Mouse (Mus musculus) stomach, postnatal 0 days (tissue): ENCODE measurements around the gene Gmpr. TPM values are rescaled to one million over a fixed set of nuclear protein-coding genes. Genes with fewer than 3 reads are reported as not detected.
A peak's percentile ranks its signal among the peaks of the same experiment; 100 is the strongest.

Experiments used
- ATAC-seq: fragments of 200-750 bp; cut with Nextera tagmentation; 2 replicates; pipeline ENCODE4 v1.8.0; 2017; ENCODE audit not compliant: low FRiP score, low TSS enrichment
- DNase-seq: peaks from one replicate; pipeline ENCODE4 v3.0.0-alpha.2; 2016; ENCODE audit warnings: low spot score
- H3K27ac ChIP-seq: fragments of 300-500 bp; sonication (generic); replicated peaks from 2 replicates; pipeline ENCODE4 v1.5.1; 2014; ENCODE audit warnings: mild to moderate bottlenecking, control low read depth
- H3K27me3 ChIP-seq: fragments of 300-500 bp; sonication (generic); 2 replicates; pipeline ENCODE4 v1.6.1; 2014; ENCODE audit warnings: low read length; ENCODE audit not compliant: control insufficient read depth, insufficient read depth
- H3K36me3 ChIP-seq: fragments of 300-500 bp; sonication (generic); 2 replicates; pipeline ENCODE4 v1.6.1; 2014; ENCODE audit warnings: low read length, mixed read lengths; ENCODE audit not compliant: control insufficient read depth, insufficient read depth
- H3K4me1 ChIP-seq: fragments of 300-500 bp; sonication (generic); replicated peaks from 2 replicates; pipeline ENCODE4 v1.6.1; 2014; ENCODE audit warnings: antibody characterized with exemption; ENCODE audit not compliant: control insufficient read depth, insufficient read depth
- H3K4me2 ChIP-seq: fragments of 300-500 bp; sonication (generic); replicated peaks from 2 replicates; pipeline ENCODE4 v1.6.1; 2014; ENCODE audit warnings: low read depth, mild to moderate bottlenecking, control low read depth, moderate library complexity
- H3K4me3 ChIP-seq: fragments of 300-500 bp; sonication (generic); 2 replicates; pipeline ENCODE4 v1.5.1; 2014; ENCODE audit warnings: low read depth, low read length, control low read depth
- H3K9ac ChIP-seq: fragments of 300-500 bp; sonication (generic); 2 replicates; pipeline ENCODE4 v1.6.1; 2014; ENCODE audit warnings: mild to moderate bottlenecking, low read length, control low read depth, mixed read lengths
- H3K9me3 ChIP-seq: fragments of 300-500 bp; sonication (generic); 2 replicates; pipeline ENCODE4 v1.6.1; 2016; ENCODE audit warnings: low read length; ENCODE audit not compliant: control insufficient read depth
- CTCF ChIP-seq: IDR thresholded peaks from 2 replicates; pipeline ENCODE4 v1.5.1; 2016; ENCODE audit warnings: antibody characterized with exemption, low read depth, mild to moderate bottlenecking, moderate library complexity
- EP300 ChIP-seq: optimal IDR thresholded peaks from 2 replicates; pipeline ENCODE3; 2016; ENCODE audit warnings: antibody characterized with exemption
- WGBS: fragments of 180-500 bp; shearing (Covaris S2); extraction: QIAGEN DNeasy Blood & Tissue Kit; methylation state at CpG from one replicate; pipeline ENCODE4 v1.1.7; 2014; 5-methylcytosine and 5-hydroxymethylcytosine counted together
- polyA plus RNA-seq: library from polyadenylated mRNA; unstranded; fragments of >200 nt; fragmentation: Nextera tagmentation; extraction: Ambion mirVana; gene quantifications from 2 replicates; pipeline ENCODE4 v1.2.1, GENCODE M21; 2015

The Gmpr gene
- polyA plus RNA-seq, 1 experiment from 2014 or later: 38.7 TPM

- Histone ChIP-seq H3K4me1 (peaks cover 9% of the 10 kb centered on the region), H3K27ac (no peak overlapping the region), H3K36me3 (no peaks in the 10 kb centered on the region), H3K9ac (no peak overlapping the region), H3K4me3 (no peak overlapping the region), H3K9me3 (no peaks in the 10 kb centered on the region), H3K27me3 (no peaks in the 10 kb centered on the region), H3K4me2 (no peak overlapping the region)
- ATAC-seq (no peak), DNase-seq (no peak)
- TF ChIP-seq CTCF: no peak
- TF ChIP-seq EP300: no peak
- WGBS: 69% methylated on average over 5 of the region's 5 CpGs
Measured at GRCm38 (mm10) chr13:45468751-45469150, 38.5 kb upstream of the Gmpr start.

GRCm38 (mm10) chr13:45469481-45470301 lies 37.6 kb upstream of the Gmpr start:
- H3K9me3 ChIP-seq: no peaks in the 10 kb centered on the region
- no peaks in the 10 kb centered on the region for H3K27me3 ChIP-seq
- no peak overlapping the region for H3K4me3 ChIP-seq
- ATAC-seq (peak; percentile 12; the same call in 1 of the 2 replicates), DNase-seq (peak; percentile 36)
- peak overlapping the region; percentile 24; the same call in 1 of the 2 replicates for H3K27ac ChIP-seq
- no peak overlapping the region for H3K9ac ChIP-seq
- WGBS: 26% methylated on average over 19 of the region's 19 CpGs
- TF ChIP-seq EP300 (no peak), CTCF (no peak)
- H3K4me2 ChIP-seq: peak overlapping the region; percentile 18; the same call in 1 of the 2 replicates
- H3K36me3 ChIP-seq: no peaks in the 10 kb centered on the region
- H3K4me1 ChIP-seq: peaks cover 9% of the 10 kb centered on the region

- no peak for TF ChIP-seq CTCF
- no peak for TF ChIP-seq EP300
- no peaks in the 10 kb centered on the region for H3K9me3 ChIP-seq
- DNase-seq (no peak), ATAC-seq (no peak)
- 69% methylated on average over 10 of the region's 10 CpGs for WGBS
- no peaks in the 10 kb centered on the region for H3K36me3 ChIP-seq
- no peak overlapping the region for H3K9ac ChIP-seq
- H3K4me2 ChIP-seq: no peak overlapping the region
- H3K27me3 ChIP-seq: no peaks in the 10 kb centered on the region
- H3K4me3 ChIP-seq: no peak overlapping the region
- H3K27ac ChIP-seq: no peak overlapping the region
- peaks cover 9% of the 10 kb centered on the region for H3K4me1 ChIP-seq
Measured at GRCm38 (mm10) chr13:45473311-45473710, 33.9 kb upstream of the Gmpr start.

- no peak overlapping the region for H3K27ac ChIP-seq
- H3K36me3 ChIP-seq: no peaks in the 10 kb centered on the region
- TF ChIP-seq CTCF (no peak), EP300 (no peak)
- 75% methylated on average over 8 of the region's 8 CpGs for WGBS
- H3K27me3 ChIP-seq: no peaks in the 10 kb centered on the region
- H3K9ac ChIP-seq: no peak overlapping the region
- no peak overlapping the region for H3K4me3 ChIP-seq
- no peaks in the 10 kb centered on the region for H3K9me3 ChIP-seq
- peaks cover under 1% of the 10 kb centered on the region for H3K4me1 ChIP-seq
- H3K4me2 ChIP-seq: no peak overlapping the region
- DNase-seq (no peak), ATAC-seq (no peak)
Measured at GRCm38 (mm10) chr13:45475297-45475696, 31.9 kb upstream of the Gmpr start.

GRCm38 (mm10) chr13:45477183-45477582 lies 30.1 kb upstream of the Gmpr start:
- H3K9ac ChIP-seq: no peak overlapping the region
- H3K4me3 ChIP-seq: no peak overlapping the region
- no peaks in the 10 kb centered on the region for H3K9me3 ChIP-seq
- H3K4me2 ChIP-seq: no peak overlapping the region
- WGBS: 29% methylated on average over 3 of the region's 3 CpGs
- no peak overlapping the region for H3K27ac ChIP-seq
- H3K4me1 ChIP-seq: no peaks in the 10 kb centered on the region
- no peaks in the 10 kb centered on the region for H3K27me3 ChIP-seq
- DNase-seq (peak; percentile 73), ATAC-seq (no peak)
- TF ChIP-seq EP300 (no peak), CTCF (peak; percentile 98)
- H3K36me3 ChIP-seq: no peaks in the 10 kb centered on the region

- H3K36me3 ChIP-seq: no peaks in the 10 kb centered on the region
- no peaks in the 10 kb centered on the region for H3K27me3 ChIP-seq
- no peaks in the 10 kb centered on the region for H3K9me3 ChIP-seq
- no peak overlapping the region for H3K4me2 ChIP-seq
- no peak for ATAC-seq
- H3K27ac ChIP-seq: no peak overlapping the region
- no peak for DNase-seq
- TF ChIP-seq CTCF (no peak), EP300 (no peak)
- no peak overlapping the region for H3K4me3 ChIP-seq
- WGBS: 77% methylated on average over 6 of the region's 6 CpGs
- H3K9ac ChIP-seq: no peak overlapping the region
- H3K4me1 ChIP-seq: no peaks in the 10 kb centered on the region
Measured at GRCm38 (mm10) chr13:45479951-45480350, 27.3 kb upstream of the Gmpr start.
